Mouse (Mus musculus): ENCODE results near the gene Traf3.

DNA sequence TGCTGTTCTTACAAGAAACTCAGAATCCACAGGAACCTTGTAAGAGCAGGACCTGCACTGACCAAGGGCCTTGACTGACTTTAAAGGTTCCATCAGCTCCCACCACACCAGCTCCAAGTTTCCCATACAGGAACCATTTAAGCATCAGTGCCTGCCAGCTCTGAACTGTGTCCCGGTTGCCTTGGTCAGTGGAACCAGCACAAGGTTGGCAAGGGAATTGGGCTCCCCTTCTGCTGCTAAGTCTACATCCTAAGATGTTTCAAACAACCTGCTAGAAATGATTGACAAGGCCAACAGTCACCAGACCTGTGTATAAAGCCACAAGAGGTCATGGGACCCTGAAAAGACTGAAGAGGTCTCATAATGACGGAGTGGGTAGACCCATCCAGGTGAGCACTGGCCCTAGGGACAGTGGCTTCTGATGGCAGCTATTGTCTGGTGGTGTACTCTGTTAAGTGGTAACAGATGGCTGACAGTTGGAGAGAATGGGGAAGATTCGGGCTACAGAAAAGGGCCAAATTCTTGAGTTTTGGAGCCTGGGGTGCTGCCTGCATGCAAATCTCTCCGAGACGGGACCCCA lies 46.6 kb upstream of the Traf3 start:
- no peak for TF ChIP-seq MYOD1 (IDR thresholded peaks at IDR 0.05; ENCODE audit: control insufficient read depth, insufficient read length, low read depth)
- no peak for TF ChIP-seq CTCF (IDR thresholded peaks at IDR 0.05; ENCODE audit: control insufficient read depth, insufficient read depth, insufficient read length)
- no peak for TF ChIP-seq MAX (IDR thresholded peaks at IDR 0.05)
- TF ChIP-seq USF1 (IDR thresholded peaks at IDR 0.05; ENCODE audit: low read depth) = no peak
- TF ChIP-seq MYOG (IDR thresholded peaks at IDR 0.05; ENCODE audit: control insufficient read depth, extremely low read depth, insufficient read length) = no peak
